Mouse (Mus musculus): ENCODE results near the gene Asb16. TPM values are rescaled to one million over a fixed set of nuclear protein-coding genes. Genes with fewer than 3 reads are reported as not detected.
A peak's percentile ranks its signal among the peaks of the same experiment; 100 is the strongest.

Asb16 gene
- polyA plus RNA-seq, 1 experiment = not detected

DNA sequence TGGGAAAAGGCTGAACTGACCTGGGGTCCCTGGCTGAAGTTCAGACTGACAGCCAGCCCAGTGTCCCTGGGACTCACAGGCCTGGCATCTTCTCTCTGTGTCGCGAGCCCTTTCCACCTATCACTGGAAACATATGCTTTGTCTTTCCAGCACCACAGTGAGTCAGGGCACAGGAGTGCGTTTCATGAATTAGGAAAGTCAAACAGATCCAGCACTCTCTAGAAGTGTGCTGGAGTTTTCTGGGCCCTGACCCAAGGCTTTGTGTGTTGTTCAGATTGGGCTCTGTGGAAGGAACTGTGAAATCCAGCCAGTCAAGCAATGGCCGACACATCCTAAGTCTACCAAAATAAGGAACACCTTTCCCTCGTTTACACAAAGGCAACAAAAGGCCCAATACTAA lies 43.3 kb upstream of the Asb16 start:
- Histone ChIP-seq H3K27ac (ENCODE audit: insufficient read depth, low read depth, low read length) (no peak overlapping the region), H3K4me1 (ENCODE audit: control insufficient read depth, insufficient read depth, low read length) (peaks cover 45% of the 10 kb centered on the region), H3K4me3 (ENCODE audit: insufficient read depth, low read length) (no peak overlapping the region)
- TF ChIP-seq CTCF (IDR thresholded peaks at IDR 0.05; ENCODE audit: low read depth, low read length) = no peak
- no peak for TF ChIP-seq POLR2A (IDR thresholded peaks at IDR 0.05; ENCODE audit: borderline replicate concordance, low read depth, low read length)

DNA sequence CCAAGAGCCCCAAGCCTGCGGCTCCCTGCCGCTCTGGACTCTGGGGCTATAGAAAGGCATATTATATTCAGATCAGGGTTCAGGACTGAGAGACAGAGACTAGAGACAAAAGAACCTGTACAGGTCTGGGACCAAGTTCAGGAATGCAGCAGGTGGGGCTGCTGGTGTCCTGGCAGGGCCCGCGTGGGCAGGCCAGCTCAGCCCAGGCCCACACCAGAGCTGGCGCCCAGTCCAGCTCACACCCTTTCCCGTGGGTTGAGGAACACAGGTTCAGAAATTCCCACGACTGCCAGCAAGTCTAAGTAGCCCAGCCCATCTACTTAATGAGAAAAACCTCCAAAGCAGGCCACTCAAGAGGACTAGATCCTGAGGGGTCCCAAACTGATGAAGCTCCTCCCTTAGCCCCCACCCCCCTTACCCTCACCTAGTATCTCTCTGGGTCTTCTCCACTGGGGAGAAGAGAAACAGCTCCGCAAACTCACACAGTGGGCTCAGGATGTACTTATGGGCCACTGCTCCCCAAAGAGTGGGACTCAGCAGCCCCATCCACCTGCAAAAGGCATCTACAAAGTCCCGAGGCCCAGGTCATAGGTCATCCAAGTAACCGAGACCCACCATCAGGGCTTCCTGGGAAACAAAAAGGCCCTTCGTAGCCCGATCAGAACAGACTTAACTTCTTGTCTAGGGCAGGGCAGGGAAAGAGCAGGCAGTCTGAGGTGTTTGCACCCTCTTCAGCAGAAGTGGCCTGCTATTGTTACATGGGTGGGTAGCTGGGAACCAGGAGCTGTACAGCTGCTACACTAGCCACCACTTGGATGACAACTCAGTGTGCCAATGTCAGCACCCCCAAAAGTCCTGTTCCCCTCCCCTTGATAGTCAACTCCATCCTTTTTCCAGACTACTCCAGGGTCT lies 42.2 kb upstream of the Asb16 start:
- H3K27ac ChIP-seq (ENCODE audit: insufficient read depth, low read depth, low read length) = no peak overlapping the region
- TF ChIP-seq CTCF (IDR thresholded peaks at IDR 0.05; ENCODE audit: low read depth, low read length) (no peak), POLR2A (IDR thresholded peaks at IDR 0.05; ENCODE audit: borderline replicate concordance, low read depth, low read length) (no peak)
- H3K4me3 ChIP-seq (ENCODE audit: insufficient read depth, low read length) = no peak overlapping the region
- peaks cover 37% of the 10 kb centered on the region for H3K4me1 ChIP-seq (ENCODE audit: control insufficient read depth, insufficient read depth, low read length)

DNA sequence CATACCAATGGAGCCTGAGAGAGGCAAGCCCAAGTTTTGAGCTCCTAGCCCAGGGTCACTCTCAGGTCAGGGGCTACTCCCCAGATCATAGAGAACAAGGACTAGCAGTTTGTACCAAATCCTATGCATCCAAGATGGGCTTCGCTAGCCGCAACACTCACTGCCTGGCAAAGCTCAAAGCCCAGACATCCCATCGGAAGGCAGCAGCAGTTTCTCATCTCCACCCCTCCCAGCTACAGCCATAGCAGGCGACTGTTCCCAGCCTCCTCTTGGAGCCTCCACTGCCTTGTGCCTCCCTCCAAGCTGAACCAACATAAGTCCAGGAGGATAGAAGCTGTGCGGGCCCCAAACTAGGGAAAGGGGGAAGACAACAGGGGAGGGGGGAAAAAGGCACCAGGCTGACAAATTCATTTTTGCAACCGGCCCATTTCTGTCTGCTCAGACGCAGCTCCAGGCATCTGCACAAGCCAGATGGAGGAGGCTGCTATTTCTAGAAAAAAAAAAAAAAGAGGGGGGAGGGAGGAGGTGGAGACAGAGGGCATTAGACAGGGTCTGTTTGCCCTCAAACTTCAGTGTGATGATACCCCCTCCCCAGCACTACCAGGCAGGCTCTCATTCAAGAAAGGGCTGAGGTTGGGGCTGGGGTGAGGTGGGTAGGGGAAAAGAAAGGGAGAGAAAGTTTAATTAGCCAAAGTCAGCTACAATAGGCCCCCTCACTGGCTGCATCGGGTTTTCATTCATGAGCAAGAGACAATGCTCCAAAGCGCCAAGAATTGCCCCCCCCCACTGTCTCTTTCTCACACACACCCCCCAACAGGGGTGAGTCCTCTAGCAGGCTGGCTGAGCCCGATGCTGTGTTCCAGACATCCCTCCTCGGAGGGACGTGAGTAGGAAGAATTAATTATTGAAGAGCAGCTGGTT lies 41.0 kb upstream of the Asb16 start:
- Histone ChIP-seq H3K4me1 (ENCODE audit: control insufficient read depth, insufficient read depth, low read length) (peaks cover 26% of the 10 kb centered on the region), H3K4me3 (ENCODE audit: insufficient read depth, low read length) (no peak overlapping the region), H3K27ac (ENCODE audit: insufficient read depth, low read depth, low read length) (no peak overlapping the region)
- TF ChIP-seq CTCF (IDR thresholded peaks at IDR 0.05; ENCODE audit: low read depth, low read length) (no peak), POLR2A (IDR thresholded peaks at IDR 0.05; ENCODE audit: borderline replicate concordance, low read depth, low read length) (no peak)

DNA sequence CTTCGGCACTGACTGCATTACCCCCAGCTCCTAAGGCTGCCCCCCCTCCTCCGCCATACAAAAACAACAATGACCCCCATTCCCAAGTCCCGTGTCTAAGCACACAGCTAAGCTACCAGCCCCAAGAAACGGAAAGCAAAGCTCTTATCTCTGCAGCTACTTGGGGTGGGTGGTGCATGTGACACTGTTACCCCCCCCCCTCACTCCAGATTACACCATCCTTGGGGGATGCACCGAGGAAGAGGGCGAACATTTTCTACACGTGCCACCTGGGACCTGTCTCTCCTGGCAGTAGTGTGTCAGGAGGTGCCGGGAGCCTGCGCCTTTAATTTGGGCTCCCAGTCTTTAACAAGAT lies 40.4 kb upstream of the Asb16 start:
- H3K4me3 ChIP-seq (ENCODE audit: insufficient read depth, low read length) = peak overlapping the region; percentile 99; the same call in 1 of the 2 replicates
- TF ChIP-seq CTCF (IDR thresholded peaks at IDR 0.05; ENCODE audit: low read depth, low read length) (no peak), POLR2A (IDR thresholded peaks at IDR 0.05; ENCODE audit: borderline replicate concordance, low read depth, low read length) (no peak)
- no peak overlapping the region for H3K27ac ChIP-seq (ENCODE audit: insufficient read depth, low read depth, low read length)
- peaks cover 21% of the 10 kb centered on the region for H3K4me1 ChIP-seq (ENCODE audit: control insufficient read depth, insufficient read depth, low read length)

DNA sequence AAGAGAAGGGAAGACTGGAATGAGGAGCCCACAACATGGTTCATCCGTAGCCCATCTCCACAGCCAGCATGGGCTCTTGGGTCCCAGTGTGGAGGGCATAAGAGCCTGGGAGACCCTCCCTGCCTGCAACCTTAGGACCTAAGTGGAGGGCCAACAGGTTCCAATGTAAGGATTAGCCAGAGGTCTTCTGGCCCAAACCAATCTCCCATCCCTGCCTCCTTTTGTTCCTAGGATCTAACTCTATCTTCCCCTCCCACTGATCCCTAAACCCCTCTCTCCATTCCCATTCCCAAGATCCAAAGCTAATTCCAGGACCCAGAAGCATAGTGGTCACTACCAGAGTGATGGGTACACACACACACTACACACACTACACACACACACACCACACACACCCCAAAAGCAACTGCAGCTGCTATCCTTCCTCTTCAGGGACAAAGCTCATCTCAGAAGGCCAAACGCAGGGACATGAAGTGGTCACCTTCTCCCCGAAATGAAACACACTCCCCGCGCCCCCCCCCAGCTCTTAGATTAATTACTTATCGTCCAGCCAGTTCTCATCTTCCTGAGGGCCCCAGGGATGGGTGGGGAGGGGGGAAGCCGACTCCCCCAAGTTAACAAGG lies 39.8 kb upstream of the Asb16 start:
- no peak for TF ChIP-seq POLR2A (IDR thresholded peaks at IDR 0.05; ENCODE audit: borderline replicate concordance, low read depth, low read length)
- no peak for TF ChIP-seq CTCF (IDR thresholded peaks at IDR 0.05; ENCODE audit: low read depth, low read length)
- Histone ChIP-seq H3K4me1 (ENCODE audit: control insufficient read depth, insufficient read depth, low read length) (peaks cover 21% of the 10 kb centered on the region), H3K4me3 (ENCODE audit: insufficient read depth, low read length) (peak overlapping the region; percentile 99), H3K27ac (ENCODE audit: insufficient read depth, low read depth, low read length) (no peak overlapping the region)

DNA sequence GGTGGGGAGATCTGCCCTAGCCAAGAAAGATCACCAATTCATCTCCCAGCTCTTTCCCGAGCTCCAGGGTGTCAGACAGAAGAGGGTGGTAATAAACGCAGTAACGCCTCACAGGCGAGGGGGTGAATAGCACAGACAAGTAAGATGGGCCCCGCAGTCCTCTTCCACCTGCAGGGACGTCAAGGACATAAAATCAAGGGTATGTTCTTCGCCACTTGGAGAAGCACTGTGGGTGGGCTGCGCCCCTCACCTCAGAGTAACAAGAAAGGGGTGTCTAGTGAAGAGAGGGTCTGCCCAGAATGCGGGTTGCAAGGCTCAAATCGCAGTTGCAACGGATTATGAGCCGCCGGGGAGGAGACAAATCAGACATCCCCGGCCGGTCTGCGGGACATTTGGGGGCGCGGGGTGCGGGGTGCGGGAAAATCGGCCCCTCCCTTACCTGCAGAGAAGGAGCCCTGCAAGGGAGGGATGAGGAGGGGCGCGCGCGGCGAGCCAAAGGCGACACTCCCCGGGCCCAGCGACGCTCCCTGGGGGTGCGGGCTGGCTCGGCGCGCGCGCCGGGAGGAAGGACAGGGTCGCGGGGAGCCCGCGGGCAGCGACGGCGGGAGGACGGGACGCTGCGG lies 39.1 kb upstream of the Asb16 start:
- H3K27ac ChIP-seq (ENCODE audit: insufficient read depth, low read depth, low read length) = peak overlapping the region; percentile 96
- H3K4me1 ChIP-seq (ENCODE audit: control insufficient read depth, insufficient read depth, low read length) = peaks cover 21% of the 10 kb centered on the region
- H3K4me3 ChIP-seq (ENCODE audit: insufficient read depth, low read length) = peak overlapping the region; percentile 99
- TF ChIP-seq CTCF (IDR thresholded peaks at IDR 0.05; ENCODE audit: low read depth, low read length) (no peak), POLR2A (IDR thresholded peaks at IDR 0.05; ENCODE audit: borderline replicate concordance, low read depth, low read length) (no peak)

DNA sequence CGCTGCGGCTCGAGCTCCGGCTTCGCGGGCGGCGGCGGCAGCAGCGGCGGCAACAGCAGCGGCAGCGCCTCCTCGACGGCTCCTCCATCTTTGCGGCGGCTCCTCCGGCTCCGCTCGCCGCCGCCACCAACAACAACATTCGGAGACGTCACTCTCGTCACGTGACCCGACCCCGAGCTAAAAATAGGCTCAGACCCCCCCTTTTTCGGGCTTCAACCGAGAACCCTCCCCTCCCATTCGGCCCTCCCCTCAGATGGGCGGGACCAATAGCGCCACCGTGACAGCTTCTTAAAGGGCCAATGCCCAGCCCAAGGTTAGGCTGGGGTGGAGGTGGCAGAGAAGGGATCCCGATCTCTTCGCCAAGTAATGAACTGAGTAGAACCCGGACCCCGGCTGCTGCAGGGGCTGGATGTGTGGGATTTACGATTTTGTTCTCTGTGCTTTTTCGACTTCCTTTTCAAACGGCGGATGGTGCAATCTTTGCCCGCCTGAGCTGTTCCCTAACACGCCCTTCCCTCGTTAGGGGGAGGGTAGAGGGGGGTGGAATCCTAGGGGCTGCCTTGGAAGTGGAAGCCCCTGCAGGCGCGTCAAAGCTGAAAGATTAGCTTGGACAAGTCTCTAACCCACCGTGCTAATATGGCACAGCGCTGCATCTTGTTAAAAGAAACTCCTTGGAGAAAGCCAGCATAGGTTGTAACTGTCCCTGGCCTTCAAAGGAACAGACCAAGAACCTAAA lies 38.4 kb upstream of the Asb16 start, which contains the start of gene Hdac5:
Hdac5 (minus strand) TSS at position 161 of the 736 bp plus-strand sequence.
- Histone ChIP-seq H3K4me1 (ENCODE audit: control insufficient read depth, insufficient read depth, low read length) (peaks cover 21% of the 10 kb centered on the region), H3K27ac (ENCODE audit: insufficient read depth, low read depth, low read length) (peak within 1 kb of the TSS; percentile 96), H3K4me3 (ENCODE audit: insufficient read depth, low read length) (peak within 1 kb of the TSS; percentile 99)
- TF ChIP-seq POLR2A (IDR thresholded peaks at IDR 0.05; ENCODE audit: borderline replicate concordance, low read depth, low read length) = no peak
- TF ChIP-seq CTCF (IDR thresholded peaks at IDR 0.05; ENCODE audit: low read depth, low read length) = no peak

DNA sequence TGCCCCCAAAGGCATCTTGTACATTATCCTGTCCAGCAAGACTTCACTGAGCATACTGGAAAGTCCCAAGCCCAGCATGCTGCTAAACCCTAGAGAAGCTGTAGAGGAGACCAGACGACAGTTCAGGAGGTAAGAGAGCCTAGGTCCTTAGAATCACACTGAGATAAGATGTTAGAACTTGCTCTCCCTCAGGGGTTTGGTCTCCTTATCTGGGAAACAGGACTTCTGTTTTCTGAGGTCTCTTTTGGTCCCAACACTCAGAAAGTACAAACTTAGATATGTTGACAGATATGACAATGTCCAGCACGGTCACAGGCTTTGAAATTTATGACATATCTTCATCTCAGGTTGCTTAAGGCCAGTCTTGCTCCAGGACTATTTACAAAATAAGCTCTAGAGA lies 32.5 kb upstream of the Asb16 start:
- Histone ChIP-seq H3K4me3 (ENCODE audit: insufficient read depth, low read length) (no peak overlapping the region), H3K4me1 (ENCODE audit: control insufficient read depth, insufficient read depth, low read length) (peaks cover 13% of the 10 kb centered on the region), H3K27ac (ENCODE audit: insufficient read depth, low read depth, low read length) (no peak overlapping the region)
- TF ChIP-seq POLR2A (IDR thresholded peaks at IDR 0.05; ENCODE audit: borderline replicate concordance, low read depth, low read length) (no peak), CTCF (IDR thresholded peaks at IDR 0.05; ENCODE audit: low read depth, low read length) (no peak)

All from bone marrow macrophage, adult 2 months (primary cell).